Mouse (Mus musculus) heart, embryonic 16.5 days (tissue): ENCODE results near the gene Cabp4. TPM values are rescaled to one million over a fixed set of nuclear protein-coding genes. Genes with fewer than 3 reads are reported as not detected.
"Not testable (repeated sequence)": the region's sequence is repeated elsewhere in the genome, so short reads cannot be mapped to it uniquely, and the experiment has no call there.

Experiments used
- ATAC-seq: fragments of 200-750 bp; cut with Nextera tagmentation; replicated peaks from 2 replicates; pipeline ENCODE4 v1.8.0; 2017; ENCODE audit warnings: moderate number of reproducible peaks; ENCODE audit not compliant: insufficient read depth, low FRiP score; ENCODE audit errors: extremely low read depth
- H3K27ac ChIP-seq: fragments of 300-500 bp; sonication (generic); 2 replicates; pipeline ENCODE4 v1.5.1; 2014; ENCODE audit warnings: mild to moderate bottlenecking, low read length, control low read depth, moderate library complexity
- H3K27me3 ChIP-seq: fragments of 300-500 bp; sonication (generic); 2 replicates; pipeline ENCODE4 v1.6.1; 2014; ENCODE audit warnings: low read length, mixed read lengths; ENCODE audit not compliant: control insufficient read depth, insufficient read depth
- H3K36me3 ChIP-seq: fragments of 300-500 bp; sonication (generic); 2 replicates; pipeline ENCODE4 v1.6.1; 2014; ENCODE audit not compliant: control insufficient read depth, insufficient read depth
- H3K4me1 ChIP-seq: fragments of 300-500 bp; sonication (generic); 2 replicates; pipeline ENCODE4 v1.6.1; 2014; ENCODE audit warnings: low read length, mixed read lengths; ENCODE audit not compliant: control insufficient read depth, insufficient read depth
- H3K4me2 ChIP-seq: fragments of 300-500 bp; sonication (generic); 2 replicates; pipeline ENCODE4 v1.6.1; 2014; ENCODE audit warnings: low read depth, mild to moderate bottlenecking, control low read depth, low read length
- H3K4me3 ChIP-seq: fragments of 300-500 bp; sonication (generic); 2 replicates; pipeline ENCODE4 v1.5.1; 2014; ENCODE audit warnings: mild to moderate bottlenecking, control low read depth, low read length
- H3K9ac ChIP-seq: fragments of 300-500 bp; sonication (generic); 2 replicates; pipeline ENCODE4 v1.6.1; 2014; ENCODE audit warnings: low read length, control low read depth
- H3K9me3 ChIP-seq: fragments of 300-500 bp; sonication (generic); replicated peaks from 2 replicates; pipeline ENCODE4 v1.6.1; 2016; ENCODE audit warnings: low read length; ENCODE audit not compliant: control insufficient read depth
- WGBS: fragments of 180-500 bp; shearing (Covaris S2); extraction: QIAGEN DNeasy Blood & Tissue Kit; methylation state at CpG from one replicate; pipeline ENCODE4 v1.1.7; 2014; 5-methylcytosine and 5-hydroxymethylcytosine counted together
- polyA plus RNA-seq: library from polyadenylated mRNA; unstranded; fragments of >200 nt; fragmentation: Nextera tagmentation; extraction: Ambion mirVana; gene quantifications from 2 replicates; pipeline ENCODE4 v1.2.1, GENCODE M21; 2015

Gene Cabp4
- polyA plus RNA-seq, 1 experiment from 2014 or later: not detected

DNA sequence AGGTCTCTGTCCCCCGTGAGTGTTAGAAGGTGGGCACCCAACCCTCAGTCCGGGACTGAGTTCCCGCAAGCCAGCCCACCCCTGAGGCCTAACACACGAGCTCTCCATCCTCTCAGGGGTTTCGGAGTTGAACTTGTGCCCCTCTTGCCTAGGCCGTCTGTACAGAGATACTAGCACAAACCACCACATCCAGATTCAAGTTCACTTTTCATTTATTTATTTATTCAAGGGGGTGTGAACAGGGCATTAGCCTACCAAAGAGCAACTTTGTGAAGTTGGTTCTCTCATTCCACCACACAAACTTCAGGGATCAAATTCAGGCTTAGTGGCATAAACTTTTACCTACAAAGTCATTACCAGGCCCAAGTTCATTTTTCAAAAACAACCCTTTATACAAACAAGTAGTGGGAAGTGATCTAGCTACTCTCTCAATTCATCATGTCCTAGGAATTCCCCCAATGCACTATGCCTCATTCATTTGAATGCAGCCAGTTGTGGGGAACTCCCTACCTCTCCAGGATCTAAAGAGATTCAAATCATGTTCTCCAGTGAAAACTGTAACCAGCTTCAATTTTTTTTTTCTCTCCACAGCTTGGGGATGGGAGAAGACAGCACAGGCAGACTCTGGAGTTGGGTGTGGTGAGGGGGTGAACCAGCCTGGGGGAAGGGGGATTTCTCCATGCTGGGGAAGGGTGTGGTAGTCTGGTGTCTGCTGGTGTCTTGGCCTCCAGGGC lies 8.4 kb downstream of the Cabp4 start:
- not testable (repeated sequence) for H3K27ac ChIP-seq, H3K4me3 ChIP-seq, ATAC-seq, H3K4me1 ChIP-seq, H3K4me2 ChIP-seq, H3K36me3 ChIP-seq, H3K9ac ChIP-seq, H3K27me3 ChIP-seq, H3K9me3 ChIP-seq
- 79% methylated on average over 6 of the region's 6 CpGs for WGBS

DNA sequence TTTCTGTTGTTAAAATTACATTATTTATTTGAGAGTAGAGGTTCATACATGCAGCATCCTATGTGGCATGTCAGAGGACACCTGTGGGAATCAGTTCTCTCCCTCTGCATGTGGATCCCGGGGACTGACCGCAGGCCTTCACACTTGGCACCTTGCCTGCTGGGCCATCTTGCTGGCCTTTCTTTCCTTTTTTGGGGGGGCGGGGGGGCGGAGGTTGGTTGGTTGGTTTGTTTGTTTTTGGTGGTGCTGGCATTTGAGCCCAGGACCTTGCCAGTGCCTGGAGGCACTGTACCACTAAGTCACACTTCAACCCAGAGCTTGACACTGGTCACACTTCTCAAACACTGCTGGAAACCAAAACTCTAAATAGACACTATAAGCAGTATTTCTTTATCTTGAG lies 9.5 kb downstream of the Cabp4 start:
- no peak overlapping the region for H3K4me3 ChIP-seq
- H3K36me3 ChIP-seq: peaks cover 9% of the 10 kb centered on the region; the same call in 1 of the 2 replicates
- no peak overlapping the region for H3K4me2 ChIP-seq
- H3K27me3 ChIP-seq: no peaks in the 10 kb centered on the region
- no peak overlapping the region for H3K27ac ChIP-seq
- H3K9me3 ChIP-seq: no peaks in the 10 kb centered on the region
- no peak for ATAC-seq
- no peak overlapping the region for H3K9ac ChIP-seq
- peaks cover 11% of the 10 kb centered on the region for H3K4me1 ChIP-seq
- WGBS: 79% methylated on average over 4 of the region's 4 CpGs

DNA sequence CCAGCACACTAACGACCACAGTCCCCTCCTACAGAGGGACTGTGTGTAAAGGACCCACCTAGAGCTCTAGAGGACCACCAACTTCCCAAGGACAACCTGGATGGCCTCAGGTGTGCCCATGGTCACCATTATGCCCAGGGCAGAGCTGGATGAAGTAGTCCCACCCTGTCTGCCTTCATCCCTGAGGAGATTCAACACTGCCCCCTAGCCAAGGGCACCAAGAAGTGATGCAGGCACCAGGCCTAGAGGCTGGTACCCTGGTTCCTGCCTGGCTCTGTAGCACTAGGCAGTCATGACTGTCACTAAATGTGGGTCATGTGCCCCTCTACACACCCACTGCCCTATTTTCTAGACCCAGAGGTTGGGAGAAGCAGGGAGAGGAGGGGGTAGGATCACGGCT lies 12.1 kb downstream of the Cabp4 start:
- ATAC-seq: no peak
- no peak overlapping the region for H3K4me2 ChIP-seq
- no peak overlapping the region for H3K27ac ChIP-seq
- 85% methylated on average over 2 of the region's 2 CpGs for WGBS
- no peaks in the 10 kb centered on the region for H3K27me3 ChIP-seq
- peaks cover 17% of the 10 kb centered on the region for H3K36me3 ChIP-seq
- H3K4me3 ChIP-seq: no peak overlapping the region
- no peak overlapping the region for H3K9ac ChIP-seq
- H3K4me1 ChIP-seq: peaks cover 15% of the 10 kb centered on the region
- no peaks in the 10 kb centered on the region for H3K9me3 ChIP-seq

DNA sequence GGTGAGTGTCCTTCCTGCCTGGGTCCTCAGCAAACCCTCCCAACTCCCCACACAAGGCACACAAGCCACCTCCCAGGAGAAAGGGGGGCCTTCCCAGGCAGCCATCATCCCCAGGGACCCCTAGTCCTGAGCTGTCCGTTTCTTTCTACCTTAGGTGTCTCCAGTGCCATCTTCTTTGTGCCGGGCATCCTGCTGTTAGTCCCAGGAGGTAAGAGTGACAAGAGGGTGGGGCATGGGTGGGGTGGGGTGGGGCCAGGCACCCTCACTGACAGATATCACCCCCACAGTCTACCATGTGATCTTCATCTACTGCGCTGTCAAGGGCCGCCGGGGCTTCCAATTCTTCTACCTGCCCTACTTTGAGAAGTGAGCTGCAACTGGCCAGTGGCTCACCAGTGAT lies 12.8 kb downstream of the Cabp4 start:
- no peak for ATAC-seq
- H3K9me3 ChIP-seq: no peaks in the 10 kb centered on the region
- no peaks in the 10 kb centered on the region for H3K27me3 ChIP-seq
- WGBS: 80% methylated on average over 5 of the region's 5 CpGs
- H3K27ac ChIP-seq: no peak overlapping the region
- H3K9ac ChIP-seq: no peak overlapping the region
- peaks cover 17% of the 10 kb centered on the region for H3K36me3 ChIP-seq
- no peak overlapping the region for H3K4me3 ChIP-seq
- H3K4me2 ChIP-seq: no peak overlapping the region
- peaks cover 19% of the 10 kb centered on the region for H3K4me1 ChIP-seq

DNA sequence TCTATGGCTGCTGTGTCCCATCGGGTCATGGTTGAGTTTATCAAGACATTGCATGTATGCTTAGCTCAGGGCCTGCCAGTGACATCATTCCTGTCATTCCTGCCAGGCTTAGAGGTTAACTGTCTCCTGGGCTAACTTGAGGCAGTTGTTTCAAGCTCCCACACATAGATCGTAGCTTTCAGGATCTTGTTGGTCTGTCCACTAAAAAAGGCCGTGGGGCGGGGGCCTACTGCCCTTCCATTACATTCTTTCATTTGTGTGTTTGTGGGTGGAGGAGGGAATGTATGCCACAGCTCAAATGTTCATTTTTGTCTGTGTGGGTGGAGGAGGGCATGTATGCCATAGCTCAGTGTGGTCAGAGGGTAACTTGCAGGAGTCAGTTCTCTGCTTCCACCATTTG lies 13.7 kb downstream of the Cabp4 start:
- Histone ChIP-seq H3K9ac (no peak overlapping the region), H3K36me3 (peaks cover 17% of the 10 kb centered on the region), H3K27ac (peak overlapping the region; percentile 49)

DNA sequence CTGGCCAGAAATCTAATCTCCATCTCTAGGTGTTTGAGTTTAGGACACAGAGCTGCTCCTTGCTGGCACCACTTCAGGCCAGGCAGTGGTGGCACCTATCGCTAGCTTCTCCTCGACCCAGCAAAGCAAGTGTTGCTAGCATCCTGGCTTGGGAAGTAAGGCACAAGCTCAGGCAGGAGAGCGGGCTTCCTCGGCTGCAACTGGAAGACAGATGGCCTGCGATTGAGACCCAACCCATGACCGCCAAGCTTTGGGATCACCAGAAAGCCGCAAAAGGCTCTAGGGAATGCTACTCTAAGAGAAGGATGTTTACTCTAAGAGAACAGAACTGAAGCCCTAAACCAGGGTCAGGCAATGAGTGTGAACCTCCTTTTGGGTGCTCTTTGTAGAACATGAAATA lies 14.4 kb downstream of the Cabp4 start:
- Histone ChIP-seq H3K27ac (peak overlapping the region; percentile 49; the same call in 1 of the 2 replicates), H3K27me3 (no peaks in the 10 kb centered on the region), H3K9ac (no peak overlapping the region), H3K4me1 (peaks cover 22% of the 10 kb centered on the region), H3K4me3 (no peak overlapping the region), H3K9me3 (no peaks in the 10 kb centered on the region), H3K4me2 (no peak overlapping the region), H3K36me3 (peaks cover 17% of the 10 kb centered on the region)
- 87% methylated on average over 7 of the region's 7 CpGs for WGBS
- ATAC-seq: no peak

More for the DNA sequence above, 13.7 kb downstream of the Cabp4 start:
- Histone ChIP-seq H3K27me3 (no peaks in the 10 kb centered on the region), H3K4me1 (peaks cover 21% of the 10 kb centered on the region), H3K4me3 (no peak overlapping the region), H3K4me2 (no peak overlapping the region), H3K9me3 (no peaks in the 10 kb centered on the region)
- no peak for ATAC-seq
- WGBS: 65% methylated on average over 4 of the region's 4 CpGs

DNA sequence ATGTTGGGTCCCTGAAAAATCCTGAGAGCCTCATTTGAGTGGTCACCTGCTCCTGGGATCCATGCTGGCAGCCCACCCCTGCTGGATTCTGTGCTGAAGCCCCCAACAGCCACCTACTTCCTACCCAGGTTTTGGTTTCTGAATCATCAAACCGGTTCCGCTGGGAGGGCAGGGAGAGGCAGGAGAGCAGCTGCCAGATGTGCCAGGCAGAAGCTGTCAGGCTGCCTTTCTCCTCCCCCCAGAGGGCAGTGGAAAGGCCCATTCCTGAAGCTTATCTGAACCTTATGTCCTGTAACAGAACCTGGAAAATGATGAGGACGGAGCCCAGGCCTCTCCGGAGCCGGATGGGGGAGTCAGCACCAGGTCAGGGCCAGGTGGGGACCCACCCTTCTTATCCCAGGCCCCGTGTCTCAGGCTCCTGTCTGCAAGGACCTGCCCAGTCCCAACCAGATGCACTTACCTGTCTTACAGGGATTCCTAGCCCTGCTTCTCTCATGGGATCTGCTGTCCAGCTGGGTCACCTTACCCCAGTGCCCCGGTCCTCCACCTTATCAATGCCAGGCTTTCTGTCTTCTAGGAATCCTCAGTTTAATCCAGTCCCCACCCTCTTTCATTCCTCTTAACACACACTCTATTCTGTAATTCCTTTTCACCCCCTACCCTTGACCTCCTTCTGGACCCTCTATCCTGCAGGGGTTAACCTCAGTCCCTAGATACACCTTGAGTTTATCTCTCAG lies 16.9 kb downstream of the Cabp4 start:
- H3K36me3 ChIP-seq: peaks cover 11% of the 10 kb centered on the region
- H3K9ac ChIP-seq: peak overlapping the region; percentile 78
- no peaks in the 10 kb centered on the region for H3K9me3 ChIP-seq
- peak overlapping the region; percentile 72 for H3K4me2 ChIP-seq
- no peak for ATAC-seq
- H3K4me3 ChIP-seq: peak overlapping the region; percentile 67
- H3K27me3 ChIP-seq: no peaks in the 10 kb centered on the region
- H3K4me1 ChIP-seq: peaks cover 22% of the 10 kb centered on the region
- 53% methylated on average over 7 of the region's 7 CpGs for WGBS
- peak overlapping the region; percentile 25; the same call in 1 of the 2 replicates for H3K27ac ChIP-seq

DNA sequence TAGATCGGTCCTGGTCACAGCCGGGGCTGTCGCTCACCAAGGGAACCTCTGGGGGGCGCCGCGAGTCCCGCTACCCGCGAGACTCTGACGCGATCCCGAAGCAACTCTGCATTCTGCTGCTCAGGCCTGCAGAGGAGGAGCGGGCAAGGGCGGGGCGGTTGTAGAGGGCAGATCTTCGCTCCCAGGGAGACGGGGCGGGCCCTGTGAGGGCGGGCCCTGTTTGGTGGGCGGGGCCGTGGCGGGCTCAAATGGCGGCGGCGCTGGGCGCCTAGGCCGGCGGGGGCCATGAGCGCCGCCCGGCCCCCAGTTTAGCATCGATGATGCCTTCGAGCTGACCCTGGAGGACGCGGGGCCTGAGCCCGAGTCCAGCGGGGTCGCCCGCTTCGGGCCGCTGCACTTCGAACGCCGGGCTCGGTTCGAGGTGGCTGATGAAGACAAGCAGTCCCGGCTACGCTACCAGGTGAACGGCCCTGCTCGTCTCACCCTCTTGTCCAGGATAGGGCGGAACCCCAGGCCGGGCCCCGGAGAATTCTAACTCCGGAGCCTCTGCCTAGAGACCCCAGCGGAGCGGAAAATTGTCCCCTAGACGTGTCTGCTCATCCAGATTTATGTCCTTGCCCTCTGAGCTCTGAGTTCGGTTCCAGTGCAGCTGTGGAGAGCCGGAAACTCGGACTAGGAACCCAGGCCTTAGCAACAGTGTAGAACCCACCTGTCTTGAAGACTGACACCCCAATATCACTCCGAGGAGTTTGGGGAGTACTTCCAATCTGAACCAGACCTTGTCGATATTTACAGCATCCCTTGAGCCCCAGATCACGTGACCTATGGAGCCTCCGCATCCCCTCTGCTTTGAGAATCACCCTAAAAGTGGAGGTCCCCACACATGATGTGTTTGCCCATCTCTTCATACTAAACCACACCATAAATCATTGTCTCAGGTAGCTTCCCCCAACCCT lies 17.8 kb downstream of the Cabp4 start, which contains the start of gene Aip:
TSS of gene Aip (minus strand) at position 118 of the 956 bp plus-strand sequence.
- ATAC-seq: peak; percentile 94
- no peaks in the 10 kb centered on the region for H3K9me3 ChIP-seq
- H3K9ac ChIP-seq: peak within 1 kb of the TSS; percentile 78
- WGBS: 1% methylated on average over 64 of the region's 64 CpGs
- peak within 1 kb of the TSS; percentile 67 for H3K4me3 ChIP-seq
- H3K4me1 ChIP-seq: peaks cover 22% of the 10 kb centered on the region
- no peaks in the 10 kb centered on the region for H3K27me3 ChIP-seq
- peaks cover 8% of the 10 kb centered on the region for H3K36me3 ChIP-seq
- H3K4me2 ChIP-seq: peak within 1 kb of the TSS; percentile 72
- H3K27ac ChIP-seq: peak within 1 kb of the TSS; percentile 25
